Mouse (Mus musculus) liver, embryonic 12.5 days (tissue): Measurements from ENCODE around the gene Usp54. TPM values are rescaled to one million over a fixed set of nuclear protein-coding genes. Genes with fewer than 3 reads are reported as not detected.

ENCODE experiments used
- ATAC-seq: fragments of 200-750 bp; cut with Nextera tagmentation; 2 replicates; pipeline ENCODE4 v1.8.0; 2017; ENCODE audit warnings: moderate number of reproducible peaks, mild to moderate bottlenecking, moderate library complexity
- H3K27ac ChIP-seq: fragments of 300-500 bp; sonication (generic); 2 replicates; pipeline ENCODE4 v1.5.1; 2016; ENCODE audit warnings: mild to moderate bottlenecking
- H3K27me3 ChIP-seq: fragments of 300-500 bp; sonication (generic); replicated peaks from 2 replicates; pipeline ENCODE4 v1.6.1; 2016; ENCODE audit warnings: mild to moderate bottlenecking, moderate library complexity
- H3K36me3 ChIP-seq: fragments of 300-500 bp; sonication (generic); 2 replicates; pipeline ENCODE4 v1.6.1; 2016; ENCODE audit warnings: mild to moderate bottlenecking, moderate library complexity
- H3K4me1 ChIP-seq: fragments of 300-500 bp; sonication (generic); 2 replicates; pipeline ENCODE4 v1.6.1; 2016
- H3K4me2 ChIP-seq: fragments of 300-500 bp; sonication (generic); 2 replicates; pipeline ENCODE4 v1.6.1; 2016; ENCODE audit warnings: mild to moderate bottlenecking, moderate library complexity
- H3K4me3 ChIP-seq: fragments of 300-500 bp; sonication (generic); 2 replicates; pipeline ENCODE4 v1.5.1; 2016; ENCODE audit warnings: mild to moderate bottlenecking, moderate library complexity
- H3K9ac ChIP-seq: fragments of 300-500 bp; sonication (generic); 2 replicates; pipeline ENCODE4 v1.6.1; 2016; ENCODE audit warnings: mild to moderate bottlenecking, moderate library complexity
- H3K9me3 ChIP-seq: fragments of 300-500 bp; sonication (generic); replicated peaks from 2 replicates; pipeline ENCODE4 v1.6.1; 2016; ENCODE audit warnings: mild to moderate bottlenecking, moderate library complexity
- WGBS: fragments of 180-500 bp; shearing (Covaris S2); methylation state at CpG from one replicate; pipeline ENCODE4 v1.1.7; 2016; ENCODE audit not compliant: insufficient replicate concordance; 5-methylcytosine and 5-hydroxymethylcytosine counted together
- polyA plus RNA-seq: library from polyadenylated mRNA; unstranded; fragments of >200 nt; fragmentation: Nextera tagmentation; extraction: Ambion mirVana; gene quantifications from 2 replicates; pipeline ENCODE4 v1.2.1, GENCODE M21; 2016

Usp54 gene
- polyA plus RNA-seq, 1 experiment from 2014 or later = 2.2 TPM

- Histone ChIP-seq H3K36me3 (no peaks in the 10 kb centered on the region), H3K27ac (no peak overlapping the region), H3K4me2 (no peak overlapping the region), H3K4me3 (no peak overlapping the region), H3K9me3 (no peaks in the 10 kb centered on the region), H3K27me3 (no peaks in the 10 kb centered on the region), H3K9ac (no peak overlapping the region), H3K4me1 (peaks cover 11% of the 10 kb centered on the region)
- no peak for ATAC-seq
- WGBS = 68% methylated on average over 2 of the region's 2 CpGs
These were observed 14.4 kb downstream of the Usp54 start for GRCm38 (mm10) chr14:20626447-20626846.

GRCm38 (mm10) chr14:20622907-20623306 is 18.0 kb downstream of the Usp54 start:
- no peak for ATAC-seq
- H3K4me1 ChIP-seq = peaks cover 18% of the 10 kb centered on the region
- H3K36me3 ChIP-seq = no peaks in the 10 kb centered on the region
- 74% methylated on average over 3 of the region's 3 CpGs for WGBS
- no peak overlapping the region for H3K27ac ChIP-seq
- H3K4me2 ChIP-seq = no peak overlapping the region
- H3K4me3 ChIP-seq = no peak overlapping the region
- H3K27me3 ChIP-seq = no peaks in the 10 kb centered on the region
- no peaks in the 10 kb centered on the region for H3K9me3 ChIP-seq
- H3K9ac ChIP-seq = no peak overlapping the region

- H3K4me3 ChIP-seq = no peak overlapping the region
- H3K4me1 ChIP-seq = peaks cover 18% of the 10 kb centered on the region
- H3K36me3 ChIP-seq = no peaks in the 10 kb centered on the region
- 36% methylated on average over 2 of the region's 2 CpGs for WGBS
- no peak overlapping the region for H3K4me2 ChIP-seq
- H3K9me3 ChIP-seq = no peaks in the 10 kb centered on the region
- no peak overlapping the region for H3K9ac ChIP-seq
- no peak overlapping the region for H3K27ac ChIP-seq
- no peak; the same call in 1 of the 2 replicates for ATAC-seq
- no peaks in the 10 kb centered on the region for H3K27me3 ChIP-seq
These were observed 18.5 kb downstream of the Usp54 start for GRCm38 (mm10) chr14:20622412-20622811.

DNA sequence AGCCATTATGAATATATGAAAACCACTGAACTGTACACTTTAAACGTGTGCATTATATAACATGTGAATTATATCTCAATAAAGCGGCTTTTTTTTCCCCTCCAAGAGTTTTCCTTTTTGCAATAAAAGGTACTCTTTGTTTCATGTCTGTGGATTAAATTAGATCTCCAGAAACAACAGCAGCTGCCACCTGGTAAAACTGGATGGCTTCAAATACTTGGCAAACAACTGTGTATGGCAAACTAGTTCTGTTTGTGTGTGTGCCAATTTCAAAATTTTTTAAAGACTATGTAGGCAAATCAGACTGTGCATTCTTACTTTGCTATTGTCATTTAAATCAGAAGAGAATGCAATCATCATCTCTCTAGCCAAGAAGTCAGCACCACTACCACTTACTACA is 19.0 kb downstream of the Usp54 start:
- ATAC-seq = no peak
- 78% methylated on average over 2 of the region's 2 CpGs for WGBS
- Histone ChIP-seq H3K27ac (no peak overlapping the region), H3K9me3 (no peaks in the 10 kb centered on the region), H3K36me3 (no peaks in the 10 kb centered on the region), H3K4me2 (no peak overlapping the region), H3K4me1 (peaks cover 21% of the 10 kb centered on the region), H3K4me3 (no peak overlapping the region), H3K27me3 (no peaks in the 10 kb centered on the region), H3K9ac (no peak overlapping the region)

- Histone ChIP-seq H3K4me1 (peaks cover 46% of the 10 kb centered on the region), H3K36me3 (no peaks in the 10 kb centered on the region), H3K9me3 (no peaks in the 10 kb centered on the region), H3K4me3 (no peak overlapping the region), H3K4me2 (no peak overlapping the region), H3K27me3 (no peaks in the 10 kb centered on the region), H3K27ac (no peak overlapping the region), H3K9ac (no peak overlapping the region)
- ATAC-seq = no peak
These were observed 21.7 kb downstream of the Usp54 start for GRCm38 (mm10) chr14:20619131-20619530.

- WGBS = 36% methylated on average over 5 of the region's 5 CpGs
- Histone ChIP-seq H3K4me2 (peak overlapping the region; percentile 27; the same call in 1 of the 2 replicates), H3K27ac (no peak overlapping the region)
These were observed 22.7 kb downstream of the Usp54 start for GRCm38 (mm10) chr14:20618211-20618610.

GRCm38 (mm10) chr14:20616421-20616820 is 24.4 kb downstream of the Usp54 start:
- 55% methylated on average over 2 of the region's 2 CpGs for WGBS
- Histone ChIP-seq H3K4me3 (no peak overlapping the region), H3K4me2 (no peak overlapping the region), H3K27me3 (no peaks in the 10 kb centered on the region), H3K4me1 (peaks cover 40% of the 10 kb centered on the region), H3K36me3 (no peaks in the 10 kb centered on the region), H3K27ac (no peak overlapping the region), H3K9me3 (no peaks in the 10 kb centered on the region), H3K9ac (no peak overlapping the region)
- no peak for ATAC-seq

More at GRCm38 (mm10) chr14:20618211-20618610, 22.7 kb downstream of the Usp54 start:
- Histone ChIP-seq H3K9me3 (no peaks in the 10 kb centered on the region), H3K4me3 (no peak overlapping the region), H3K36me3 (no peaks in the 10 kb centered on the region), H3K4me1 (peaks cover 46% of the 10 kb centered on the region), H3K9ac (no peak overlapping the region), H3K27me3 (no peaks in the 10 kb centered on the region)
- no peak for ATAC-seq

GRCm38 (mm10) chr14:20615075-20615474 is 25.8 kb downstream of the Usp54 start:
- ATAC-seq = peak; percentile 74
- Histone ChIP-seq H3K9me3 (no peaks in the 10 kb centered on the region), H3K27ac (no peak overlapping the region; the same call in 1 of the 2 replicates), H3K36me3 (no peaks in the 10 kb centered on the region), H3K4me3 (no peak overlapping the region), H3K9ac (no peak overlapping the region), H3K4me2 (no peak overlapping the region), H3K4me1 (peaks cover 44% of the 10 kb centered on the region), H3K27me3 (no peaks in the 10 kb centered on the region)
- 99% methylated on average over 2 of the region's 2 CpGs for WGBS

DNA sequence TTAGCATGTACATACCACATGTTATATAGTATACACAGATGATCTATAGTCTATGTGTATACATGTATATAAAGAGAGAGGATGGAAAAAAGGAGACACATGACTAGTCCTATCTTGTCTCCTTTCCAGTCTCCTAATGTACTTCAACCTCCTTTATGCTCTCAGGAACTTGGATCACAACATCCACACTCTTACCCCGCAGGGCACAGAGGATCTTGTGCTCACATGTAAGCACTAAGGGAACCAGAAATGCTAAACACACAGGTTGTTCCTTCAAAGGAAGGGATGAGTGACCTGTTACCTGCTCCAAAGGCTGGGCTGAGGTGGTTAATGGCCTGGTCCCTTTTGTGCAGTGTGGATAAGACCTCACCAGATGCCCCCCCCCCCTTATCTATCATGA is 28.0 kb downstream of the Usp54 start:
- no peak for ATAC-seq
- Histone ChIP-seq H3K4me1 (peaks cover 37% of the 10 kb centered on the region), H3K27me3 (no peaks in the 10 kb centered on the region), H3K9ac (no peak overlapping the region), H3K9me3 (no peaks in the 10 kb centered on the region), H3K4me3 (no peak overlapping the region), H3K4me2 (no peak overlapping the region), H3K27ac (no peak overlapping the region), H3K36me3 (no peaks in the 10 kb centered on the region)
- WGBS = 79% methylated on average over 1 of the region's 1 CpGs

GRCm38 (mm10) chr14:20610146-20610545 is 30.7 kb downstream of the Usp54 start:
- Histone ChIP-seq H3K27ac (no peak overlapping the region), H3K4me2 (no peak overlapping the region)

DNA sequence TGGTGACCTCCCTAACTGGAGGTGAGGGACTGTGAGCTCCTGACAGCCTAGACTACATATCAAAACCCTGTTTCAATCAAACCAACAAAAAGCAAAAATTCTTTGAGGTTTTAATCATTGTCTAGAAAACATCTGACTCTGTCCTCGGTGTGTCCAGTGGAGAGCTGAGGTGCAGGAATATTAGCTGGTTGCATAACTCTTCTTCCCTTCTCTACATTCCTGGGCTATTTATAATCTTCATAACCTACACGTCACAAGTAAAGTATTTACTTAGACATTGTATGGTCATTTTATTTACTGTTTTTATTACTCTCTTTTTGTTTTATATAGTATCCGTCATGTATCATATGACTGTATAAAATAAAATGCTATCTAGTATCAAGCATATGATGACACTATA is 31.3 kb downstream of the Usp54 start:
- no peak for ATAC-seq
- no peaks in the 10 kb centered on the region for H3K9me3 ChIP-seq
- H3K4me1 ChIP-seq = peaks cover 14% of the 10 kb centered on the region
- H3K4me2 ChIP-seq = no peak overlapping the region
- WGBS = 72% methylated on average over 3 of the region's 3 CpGs
- no peaks in the 10 kb centered on the region for H3K27me3 ChIP-seq
- peaks cover 5% of the 10 kb centered on the region; the same call in 1 of the 2 replicates for H3K36me3 ChIP-seq
- no peak overlapping the region for H3K9ac ChIP-seq
- H3K4me3 ChIP-seq = no peak overlapping the region
- no peak overlapping the region for H3K27ac ChIP-seq

More at GRCm38 (mm10) chr14:20610146-20610545, 30.7 kb downstream of the Usp54 start:
- WGBS = 77% methylated on average over 4 of the region's 4 CpGs
- ATAC-seq = no peak
- Histone ChIP-seq H3K9ac (no peak overlapping the region), H3K4me1 (peaks cover 20% of the 10 kb centered on the region), H3K27me3 (no peaks in the 10 kb centered on the region), H3K36me3 (peaks cover 5% of the 10 kb centered on the region; the same call in 1 of the 2 replicates), H3K9me3 (no peaks in the 10 kb centered on the region), H3K4me3 (no peak overlapping the region)

DNA sequence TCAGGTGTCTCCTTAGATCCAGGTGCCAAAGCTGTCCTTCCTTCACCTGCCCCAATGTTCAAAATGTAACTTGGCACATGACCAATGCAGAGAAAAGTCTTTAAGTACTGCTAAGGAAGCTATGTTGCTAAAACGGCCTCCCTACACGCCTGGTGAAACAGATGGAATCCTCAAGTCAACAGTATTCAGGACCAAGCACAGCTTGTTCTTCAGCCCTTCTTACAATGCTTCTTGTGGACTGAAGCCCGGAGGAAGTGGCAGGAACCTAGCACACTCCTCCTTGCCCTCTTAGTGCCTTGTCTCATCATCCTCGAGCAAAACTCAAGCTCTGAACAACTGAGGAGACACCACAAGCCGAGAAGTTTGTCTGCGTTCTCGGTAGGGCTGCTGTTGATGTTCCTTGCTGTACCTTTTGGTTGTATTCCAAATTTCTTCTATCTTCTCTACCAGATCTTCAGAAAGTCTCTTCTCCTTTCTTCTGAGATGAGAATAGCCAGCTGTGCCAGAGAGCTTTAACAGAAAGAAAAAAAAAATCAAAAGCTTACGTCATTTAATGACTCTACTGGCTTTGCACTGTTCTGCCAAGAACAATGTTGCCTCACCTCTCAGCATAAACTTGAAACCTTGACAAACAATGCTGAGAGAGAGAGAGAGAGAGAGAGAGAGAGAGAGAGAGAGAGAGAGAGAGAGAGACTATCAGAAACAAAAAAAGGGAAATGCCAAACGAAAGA is 33.3 kb downstream of the Usp54 start:
- Histone ChIP-seq H3K4me1 (peaks cover 5% of the 10 kb centered on the region; the same call in 1 of the 2 replicates), H3K9me3 (no peaks in the 10 kb centered on the region), H3K27ac (no peak overlapping the region), H3K27me3 (no peaks in the 10 kb centered on the region), H3K9ac (no peak overlapping the region), H3K36me3 (peaks cover 5% of the 10 kb centered on the region; the same call in 1 of the 2 replicates), H3K4me2 (no peak overlapping the region), H3K4me3 (no peak overlapping the region)
- WGBS = 72% methylated on average over 9 of the region's 9 CpGs
- ATAC-seq = no peak

DNA sequence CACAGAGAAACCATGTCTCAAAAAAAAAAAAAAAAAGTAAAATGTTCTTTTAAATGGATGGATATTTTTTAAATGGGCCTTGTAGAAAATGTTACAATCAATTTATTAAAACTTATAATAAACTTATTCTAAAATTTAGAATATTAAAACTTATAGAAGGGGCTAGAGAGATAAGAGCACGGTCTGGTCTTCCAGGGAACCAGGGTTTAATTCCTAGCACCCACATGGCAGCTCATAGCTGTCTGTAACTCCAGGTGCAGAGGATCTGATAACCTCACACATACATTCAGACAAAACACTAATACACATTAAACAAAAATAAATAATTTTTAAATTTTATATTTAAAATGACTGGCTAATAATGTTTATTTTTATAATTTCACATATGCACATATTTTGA is 39.6 kb downstream of the Usp54 start:
- H3K4me2 ChIP-seq = no peak overlapping the region
- WGBS = 29% methylated on average over 1 of the region's 1 CpGs
- ATAC-seq = no peak

More for the DNA sequence above, 39.6 kb downstream of the Usp54 start:
- Histone ChIP-seq H3K27me3 (no peaks in the 10 kb centered on the region), H3K9me3 (no peaks in the 10 kb centered on the region), H3K9ac (no peak overlapping the region), H3K4me1 (peaks cover 42% of the 10 kb centered on the region), H3K27ac (no peak overlapping the region), H3K4me3 (no peak overlapping the region), H3K36me3 (no peaks in the 10 kb centered on the region)
